Mouse (Mus musculus) monocyte, adult 2 months (primary cell): ENCODE measurements around the gene Prdx1.

Experiments used
- DNase-seq, 2 experiments: peaks; one replicate each; pipeline ENCODE4 v3.0.0; 2022; ENCODE audit warnings: low spot score in 2 of 2, low read depth in 1 of 2

Prdx1 gene

GRCm38 (mm10) chr4:116722230-116722629, 36.9 kb downstream of the Prdx1 start:
- no peak for DNase-seq

DNA sequence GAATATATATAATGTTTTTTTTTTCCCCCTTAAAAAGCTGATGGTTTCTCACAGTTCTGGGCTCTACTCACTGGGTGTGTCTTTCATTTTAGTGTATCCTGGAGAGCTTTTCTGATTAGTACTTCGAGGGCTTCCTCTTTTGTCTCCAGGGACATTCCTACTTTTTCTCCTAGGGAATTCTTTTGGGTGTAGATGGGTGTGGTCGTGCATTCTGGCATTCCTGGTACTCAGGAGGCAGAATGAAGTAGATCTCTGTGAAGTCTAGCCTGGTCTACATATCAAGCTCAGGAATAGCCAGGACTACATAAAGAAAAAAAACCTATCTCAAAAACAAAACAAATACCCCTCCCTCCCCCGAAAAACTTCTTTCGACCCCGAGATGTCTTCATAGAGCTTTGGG, 40.1 kb downstream of the Prdx1 start:
- no peak for DNase-seq

DNA sequence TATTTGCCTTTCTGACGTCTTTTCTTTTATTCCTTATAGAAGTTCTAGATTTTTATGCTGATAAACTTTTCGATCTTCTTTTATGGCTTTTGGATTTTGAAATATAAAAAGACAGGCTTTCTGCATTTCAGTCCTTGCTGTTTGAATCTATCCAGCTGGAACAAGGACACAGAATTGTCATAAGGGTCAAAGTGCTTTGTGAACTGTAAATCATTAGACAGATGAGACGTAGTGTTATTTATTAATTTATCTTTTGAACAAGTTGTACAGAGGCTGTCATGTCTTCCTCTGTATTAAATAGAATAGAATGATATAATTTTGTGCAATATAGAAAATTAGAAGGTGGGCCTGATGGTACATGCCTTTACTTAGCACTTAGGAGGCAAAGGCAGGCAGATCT, 42.1 kb downstream of the Prdx1 start:
- DNase-seq, result no peak

GRCm38 (mm10) chr4:116729532-116729931, 44.2 kb downstream of the Prdx1 start:
- no peak for DNase-seq

GRCm38 (mm10) chr4:116731077-116731476, 45.7 kb downstream of the Prdx1 start:
- no peak for DNase-seq

GRCm38 (mm10) chr4:116732355-116732754, 47.0 kb downstream of the Prdx1 start:
- DNase-seq, result no peak

GRCm38 (mm10) chr4:116734996-116735395, 49.7 kb downstream of the Prdx1 start:
- DNase-seq, result no peak

DNA sequence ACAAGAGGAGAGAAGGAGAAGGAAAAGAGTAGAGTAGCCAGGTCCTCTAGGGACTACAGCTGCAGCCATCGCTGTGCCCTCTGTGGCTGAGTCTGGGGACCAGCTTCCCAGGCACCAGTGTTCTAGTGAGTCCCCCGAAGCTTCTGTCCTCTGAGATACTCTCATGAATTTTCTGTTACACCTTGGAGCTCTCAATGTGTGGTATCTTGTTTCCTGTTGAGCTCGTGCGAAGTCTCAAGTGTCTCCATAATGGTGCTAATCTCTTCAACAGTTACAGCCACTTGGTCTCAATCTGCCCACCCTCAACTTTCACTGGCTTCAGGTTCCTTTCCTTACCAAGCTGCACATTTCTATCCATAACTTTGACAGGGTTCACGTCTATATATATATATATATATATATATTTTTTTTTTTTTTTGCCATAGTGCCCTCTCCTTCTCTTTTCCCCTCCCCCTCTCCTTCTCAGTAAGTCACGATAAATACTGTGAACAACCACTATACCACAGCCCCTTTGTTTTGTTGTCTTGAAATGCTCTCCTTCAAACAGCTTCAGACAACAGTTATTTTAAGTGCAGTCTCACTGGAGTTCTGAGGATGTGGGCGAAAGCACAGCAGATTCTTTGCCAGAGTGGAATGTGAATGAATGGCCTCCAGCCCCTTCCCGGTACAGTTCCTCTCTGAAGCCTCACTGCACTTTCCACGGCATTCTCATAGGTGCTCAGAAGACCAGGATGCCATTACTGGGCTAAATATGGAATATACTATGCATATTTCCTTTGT, 53.8 kb downstream of the Prdx1 start:
- no peak for DNase-seq

GRCm38 (mm10) chr4:116749750-116750149, 64.4 kb downstream of the Prdx1 start:
- DNase-seq, result no peak
